Mouse (Mus musculus) spleen, adult 18-20 months (tissue): ENCODE data around the gene Cd84.
"Not testable (repeated sequence)": the region's sequence is repeated elsewhere in the genome, so short reads cannot be mapped to it uniquely, and the experiment has no call there.

Experiments
- DNase-seq, 2 experiments: peaks; one replicate each; pipeline ENCODE4 v3.0.0; 2022; ENCODE audit warnings: mixed read lengths in 2 of 2

The Cd84 gene

GRCm38 (mm10) chr1:171839488-171839887, at the start of gene Cd84:
Gene Cd84 (plus strand): TSS chr1:171839697.
- no peak for DNase-seq

- no peak for DNase-seq
Measured at GRCm38 (mm10) chr1:171791491-171791890, 48.0 kb upstream of the Cd84 start.

DNA sequence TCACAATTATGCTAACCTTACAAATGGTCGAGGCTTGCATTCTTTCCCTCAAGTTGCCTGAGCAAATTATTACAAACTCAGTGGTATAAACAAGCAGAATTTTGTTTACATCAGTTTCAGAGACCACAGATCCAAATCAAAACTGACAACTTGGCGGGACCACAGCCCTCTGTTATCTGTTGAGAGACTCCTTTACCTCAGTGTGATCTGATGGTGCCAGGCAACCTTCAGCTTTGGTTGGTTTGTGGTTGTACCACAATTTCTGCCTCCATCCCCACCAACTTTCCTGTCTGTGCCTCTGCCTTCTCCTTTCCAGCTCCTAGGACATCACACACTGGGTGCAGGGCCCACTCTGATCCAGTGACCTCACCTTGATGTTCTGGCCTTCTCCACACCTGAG, 43.3 kb upstream of the Cd84 start:
- no peak for DNase-seq

DNA sequence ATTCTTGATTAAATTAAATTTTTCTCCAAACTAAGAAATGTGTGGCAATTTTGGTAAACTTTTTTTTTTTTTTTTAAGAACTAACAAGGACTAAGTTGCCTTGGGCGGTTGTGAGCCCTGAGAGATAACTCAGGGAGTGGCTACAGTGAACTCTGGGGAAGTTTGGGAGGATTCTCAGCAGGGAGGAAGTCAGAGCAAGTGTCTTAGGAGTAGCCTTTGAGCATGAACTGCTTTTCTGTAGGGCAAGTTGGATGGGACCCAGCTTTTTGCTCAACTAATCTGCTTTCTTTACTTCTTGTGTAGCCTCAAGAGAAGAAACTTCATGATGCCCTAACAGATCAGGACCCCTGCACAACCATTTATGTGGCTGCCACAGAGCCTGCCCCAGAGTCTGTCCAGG, 41.7 kb upstream of the Cd84 start:
- DNase-seq: no peak

DNA sequence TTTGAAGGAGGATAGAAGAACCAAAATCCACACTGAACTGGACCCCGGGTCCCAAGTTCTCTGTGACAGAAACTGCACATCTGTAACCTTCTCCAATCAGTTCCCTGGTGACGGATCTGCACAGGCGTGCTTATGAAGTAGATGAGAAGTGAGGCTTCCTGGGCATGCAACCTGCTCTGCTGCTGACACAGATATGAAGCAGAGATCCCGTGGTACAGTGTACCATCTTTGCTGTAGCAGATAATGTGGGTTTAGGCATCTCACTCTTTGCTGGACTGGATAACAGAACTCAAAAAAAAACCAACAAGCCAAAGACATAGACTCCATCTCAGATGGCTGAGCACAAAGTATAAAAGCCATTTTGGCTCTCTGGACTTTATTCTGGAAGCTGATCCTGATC, 39.8 kb upstream of the Cd84 start:
- no peak for DNase-seq

DNA sequence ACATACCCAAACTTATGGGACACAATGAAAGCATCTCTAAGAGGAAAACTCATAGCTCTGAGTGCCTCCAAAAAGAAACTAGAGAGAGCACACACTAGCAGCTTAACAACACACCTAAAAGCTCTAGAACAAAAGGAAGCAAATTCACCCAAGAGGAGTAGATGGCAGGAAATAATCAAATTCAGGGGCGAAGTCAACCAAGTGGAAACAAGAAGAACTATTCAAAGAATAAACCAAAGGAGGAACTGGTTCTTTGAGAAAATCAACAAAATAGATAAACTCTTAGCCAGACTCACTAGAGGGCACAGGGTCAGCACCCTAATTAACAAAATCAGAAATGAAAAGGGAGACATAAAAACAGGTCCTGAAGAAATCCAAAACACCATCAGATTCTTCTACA, 28.4 kb upstream of the Cd84 start:
- not testable (repeated sequence) for DNase-seq

- no peak for DNase-seq
Measured at GRCm38 (mm10) chr1:171815545-171816439, 23.7 kb upstream of the Cd84 start.

- DNase-seq: no peak
Measured at GRCm38 (mm10) chr1:171816991-171817390, 22.5 kb upstream of the Cd84 start.

DNA sequence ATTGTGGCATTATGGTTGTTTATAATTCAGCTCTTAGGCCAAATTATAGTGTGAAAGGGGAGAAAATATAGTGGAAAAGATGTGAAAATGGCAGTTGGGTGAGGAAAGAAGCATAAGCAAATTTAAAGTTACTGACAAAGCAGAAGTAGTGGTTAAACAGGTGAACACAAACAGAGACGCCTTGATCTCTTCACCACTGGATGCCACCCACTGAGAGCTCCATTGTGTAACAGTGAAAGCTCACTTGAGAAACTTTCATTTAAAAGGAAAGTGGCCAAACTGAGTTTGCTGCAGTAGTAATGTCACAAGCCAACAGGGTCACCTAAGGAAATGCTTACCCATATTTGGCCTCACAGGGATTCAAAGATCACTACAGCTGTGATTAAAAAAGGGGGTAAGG, 18.2 kb upstream of the Cd84 start:
- no peak for DNase-seq

- DNase-seq: no peak
Measured at GRCm38 (mm10) chr1:171825462-171825861, 14.0 kb upstream of the Cd84 start.

GRCm38 (mm10) chr1:171826164-171826563, 13.3 kb upstream of the Cd84 start:
- no peak for DNase-seq

GRCm38 (mm10) chr1:171827674-171828073, 11.8 kb upstream of the Cd84 start:
- no peak for DNase-seq

- peak; percentile 35 to 48 for DNase-seq
Measured at GRCm38 (mm10) chr1:171840450-171841023, 1.0 kb downstream of the Cd84 start.

DNA sequence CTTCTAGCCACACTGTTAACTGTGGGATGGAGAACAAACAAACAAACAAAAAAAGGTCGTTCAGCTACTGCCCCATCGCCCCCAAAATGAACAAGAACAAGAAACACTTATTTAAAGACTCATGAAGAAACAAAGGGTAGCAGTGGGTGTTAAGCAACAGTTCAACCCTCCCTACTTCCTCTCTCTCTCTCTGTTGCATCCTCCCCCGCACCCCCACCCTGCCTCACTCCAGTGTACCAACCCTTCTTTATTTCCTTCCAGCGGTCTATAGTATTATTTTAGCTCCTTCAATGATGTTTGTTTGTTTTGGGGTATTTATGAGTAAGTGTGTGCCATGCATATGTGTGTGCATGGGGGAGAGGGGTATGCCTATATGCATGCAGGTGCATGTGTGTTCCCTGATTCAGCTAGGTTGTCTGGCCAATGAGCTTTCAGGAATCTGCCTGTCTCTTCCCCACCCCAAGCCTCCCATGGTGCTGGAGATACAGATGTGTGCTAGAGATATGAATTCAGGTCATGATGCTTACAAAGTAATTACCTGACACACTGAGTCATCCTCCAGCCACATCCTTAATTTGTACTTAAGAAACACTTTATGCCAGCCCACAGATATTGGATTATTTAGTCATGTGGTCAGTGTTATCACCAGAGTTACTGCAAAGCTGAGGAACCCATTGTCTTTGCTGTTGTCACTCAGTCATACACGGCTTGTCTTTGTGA, 5.7 kb downstream of the Cd84 start:
- DNase-seq: peak; percentile 49 to 61

GRCm38 (mm10) chr1:171848201-171848600, 8.7 kb downstream of the Cd84 start:
- no peak for DNase-seq

- no peak for DNase-seq
Measured at GRCm38 (mm10) chr1:171848757-171849156, 9.3 kb downstream of the Cd84 start.

DNA sequence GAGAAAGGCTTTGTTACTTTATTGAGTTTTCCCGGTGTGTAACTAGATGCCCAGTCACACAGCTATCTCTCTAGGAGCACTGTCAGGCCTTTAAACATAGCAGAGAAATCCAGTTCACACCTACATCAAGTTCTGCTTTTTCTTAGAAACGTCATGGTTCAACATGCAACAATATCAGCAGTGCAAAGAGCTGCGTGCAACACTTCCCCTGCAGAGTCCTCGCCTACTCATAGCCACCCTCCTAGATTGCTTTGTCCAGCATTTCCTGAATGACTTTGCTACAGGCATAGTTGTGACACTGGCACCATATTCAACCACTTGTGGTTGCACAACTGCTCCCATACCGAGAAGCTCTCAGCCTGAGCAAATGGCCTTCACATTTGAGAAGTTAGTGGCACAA, 10.0 kb downstream of the Cd84 start:
- DNase-seq: peak in 1 of 2 experiments; percentile 27

- no peak for DNase-seq
Measured at GRCm38 (mm10) chr1:171865467-171865866, 26.0 kb downstream of the Cd84 start.

DNA sequence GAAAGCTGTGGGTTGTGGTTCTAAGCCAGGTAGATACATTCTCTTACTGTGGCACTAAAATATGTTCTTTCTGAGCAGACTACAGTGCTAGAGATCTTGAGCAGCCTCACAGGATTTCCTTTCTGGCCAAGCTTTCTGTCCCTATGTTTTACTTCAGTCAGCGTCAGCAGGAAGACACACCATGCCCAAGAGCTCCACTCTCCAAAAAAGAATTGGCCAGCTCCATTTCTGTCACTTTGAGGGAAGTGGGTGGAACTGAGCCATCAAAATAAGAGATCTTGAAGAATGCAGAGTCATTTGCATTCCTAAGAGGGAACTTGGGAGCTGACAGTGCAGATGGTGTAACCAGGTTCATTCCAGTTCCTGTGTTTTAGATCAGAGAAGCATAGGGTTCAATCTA, 47.5 kb downstream of the Cd84 start:
- DNase-seq: no peak

DNA sequence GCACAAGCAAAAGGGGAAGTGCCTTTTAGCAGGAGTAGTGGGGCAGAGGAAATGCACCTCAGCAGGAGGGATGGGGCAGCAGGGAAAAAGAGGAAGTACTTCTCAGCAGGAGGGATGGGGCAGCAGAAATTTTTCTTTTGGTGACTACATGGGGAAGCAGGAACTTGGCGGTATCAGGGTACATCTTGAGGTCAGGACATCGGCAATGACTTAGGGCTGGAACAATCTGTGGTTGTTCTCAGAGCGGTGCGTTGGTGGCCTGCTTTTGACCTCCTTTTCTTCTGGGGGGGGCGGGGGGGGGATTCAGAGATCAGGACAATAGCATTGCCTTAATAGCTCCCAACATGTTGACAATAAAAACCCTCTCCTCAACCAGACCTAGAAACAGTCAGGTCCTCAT, 55.9 kb downstream of the Cd84 start, which contains the start of gene Gm10521:
Gm10521 (plus strand) TSS at position 301 of the 400 bp plus-strand sequence.
- not testable (repeated sequence) for DNase-seq

- no peak for DNase-seq
Measured at GRCm38 (mm10) chr1:171904011-171904410, 64.5 kb downstream of the Cd84 start.

- peak; percentile 33 for DNase-seq
Measured at GRCm38 (mm10) chr1:171915638-171916458, 76.4 kb downstream of the Cd84 start.
